Mouse (Mus musculus) liver, postnatal 0 days (tissue): ENCODE results near the gene Runx3.

ENCODE experiments used
- CTCF ChIP-seq: sonication (generic); IDR thresholded peaks from 2 replicates; pipeline ENCODE4 v1.5.1; 2016; ENCODE audit warnings: antibody characterized with exemption, low read depth
- EP300 ChIP-seq: IDR thresholded peaks from 2 replicates; pipeline ENCODE4 v1.6.1; 2016; ENCODE audit warnings: antibody characterized with exemption, low read depth, mild to moderate bottlenecking

- TF ChIP-seq CTCF (peak; percentile 92), EP300 (no peak)
Observed at GRCm38 (mm10) chr4:135150031-135150801, 29.8 kb downstream of the Runx3 start.
